Mouse (Mus musculus): ENCODE results near the gene Sh3gl2.

Sh3gl2 gene

DNA sequence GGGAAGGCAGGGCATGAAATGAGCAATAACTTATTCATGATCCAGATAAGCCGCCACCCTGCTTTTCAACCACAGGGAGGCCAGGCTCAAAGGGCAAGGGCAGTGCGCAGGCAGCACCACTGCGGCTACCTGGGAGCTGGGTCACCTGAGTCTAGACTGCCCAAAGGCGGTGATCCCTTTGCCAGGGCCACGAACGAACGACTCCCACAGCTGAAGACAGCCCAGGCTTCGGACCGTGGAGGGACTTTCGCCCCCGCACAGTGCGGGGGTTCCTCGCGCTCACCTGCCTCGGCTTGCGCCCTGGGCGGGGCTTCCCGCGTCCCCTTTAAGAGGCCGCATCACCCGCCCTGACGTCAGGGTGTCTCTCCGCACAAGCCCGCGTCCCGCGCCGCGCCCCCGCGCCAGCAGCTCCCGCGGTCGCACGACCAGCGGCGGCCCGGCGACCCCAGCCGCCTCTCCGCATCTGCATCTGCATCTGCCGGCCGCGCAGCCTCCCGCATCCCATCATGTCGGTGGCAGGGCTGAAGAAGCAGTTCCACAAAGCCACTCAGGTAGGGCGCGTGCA, at the start of gene Sh3gl2:
Gene Sh3gl2 (plus strand): TSS at position 56 of the 565 bp plus-strand sequence.
- in situ Hi-C loops (cut with MboI, MseI): no loop called here

- in situ Hi-C loops (cut with MboI, MseI): no loop called here
These were observed 43.8 kb upstream of the Sh3gl2 start for GRCm38 (mm10) chr4:85161156-85161555.

GRCm38 (mm10) chr4:85162468-85163312, 42.2 kb upstream of the Sh3gl2 start:
- in situ Hi-C loops (cut with MboI, MseI): no loop called here

DNA sequence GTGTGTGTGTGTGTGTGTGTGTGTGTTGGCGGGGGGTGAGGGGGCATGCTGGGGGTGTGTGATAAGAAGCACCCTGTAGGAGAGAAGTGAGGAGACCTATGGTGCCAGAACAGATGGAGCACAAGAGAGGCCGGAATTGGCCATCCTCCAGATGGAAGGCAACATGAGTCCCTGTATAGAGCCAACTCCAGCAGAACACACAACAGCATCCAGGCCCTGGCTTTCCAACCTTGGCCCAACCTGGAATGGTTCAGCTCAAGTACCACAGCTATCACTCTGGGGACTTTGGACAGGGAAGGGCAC, 41.7 kb upstream of the Sh3gl2 start:
- in situ Hi-C loops (cut with MboI, MseI): no loop called here

GRCm38 (mm10) chr4:85168001-85168400, 36.9 kb upstream of the Sh3gl2 start:
- in situ Hi-C loops (cut with MboI, MseI): no loop called here

DNA sequence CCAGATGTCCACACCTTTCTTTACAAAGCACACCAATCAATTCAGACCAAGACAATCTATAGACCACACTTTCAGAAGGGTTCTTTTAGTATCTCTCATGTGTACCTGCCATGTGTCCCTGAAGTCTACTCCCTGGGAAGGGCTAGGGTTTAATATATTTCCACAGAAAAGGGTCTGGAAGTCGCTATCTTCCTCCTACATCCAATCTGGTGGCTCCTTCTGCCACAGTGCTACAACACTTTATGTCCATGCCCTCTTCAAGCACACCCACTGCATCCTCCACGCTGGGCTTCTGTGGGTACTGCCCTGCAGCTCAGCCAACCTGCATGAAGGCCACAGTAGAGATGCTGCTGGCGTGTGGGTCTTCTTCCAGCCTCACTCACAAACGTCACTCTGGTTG, 29.5 kb upstream of the Sh3gl2 start:
- in situ Hi-C loops (cut with MboI, MseI): no loop called here

GRCm38 (mm10) chr4:85178394-85179051, 26.4 kb upstream of the Sh3gl2 start:
- in situ Hi-C loops (cut with MboI, MseI): no loop called here

- in situ Hi-C loops (cut with MboI, MseI): no loop called here
These were observed 18.9 kb upstream of the Sh3gl2 start for GRCm38 (mm10) chr4:85186011-85186410.

- in situ Hi-C loops (cut with MboI, MseI): no loop called here
These were observed 8.7 kb upstream of the Sh3gl2 start for GRCm38 (mm10) chr4:85196201-85196600.

DNA sequence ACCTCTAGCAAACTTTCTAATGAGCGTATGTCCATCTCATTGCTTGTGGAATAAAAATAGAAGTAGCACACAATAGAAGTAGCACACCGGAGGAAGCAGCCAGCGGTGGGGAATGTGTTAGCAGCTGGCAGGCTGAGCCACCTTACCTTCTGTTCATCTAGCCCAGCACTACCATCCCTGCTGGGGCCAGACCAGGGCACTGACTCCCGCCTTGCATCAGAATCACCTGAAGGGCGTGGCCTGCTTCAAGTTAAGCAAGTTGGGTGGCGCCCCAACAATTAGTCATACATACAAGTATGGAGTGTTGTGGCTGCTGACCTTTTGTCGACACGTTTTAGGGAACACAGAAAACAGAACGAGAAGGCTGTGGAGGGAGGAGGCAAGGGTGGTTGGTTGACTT, 6.5 kb upstream of the Sh3gl2 start:
- in situ Hi-C loops (cut with MboI, MseI): no loop called here

DNA sequence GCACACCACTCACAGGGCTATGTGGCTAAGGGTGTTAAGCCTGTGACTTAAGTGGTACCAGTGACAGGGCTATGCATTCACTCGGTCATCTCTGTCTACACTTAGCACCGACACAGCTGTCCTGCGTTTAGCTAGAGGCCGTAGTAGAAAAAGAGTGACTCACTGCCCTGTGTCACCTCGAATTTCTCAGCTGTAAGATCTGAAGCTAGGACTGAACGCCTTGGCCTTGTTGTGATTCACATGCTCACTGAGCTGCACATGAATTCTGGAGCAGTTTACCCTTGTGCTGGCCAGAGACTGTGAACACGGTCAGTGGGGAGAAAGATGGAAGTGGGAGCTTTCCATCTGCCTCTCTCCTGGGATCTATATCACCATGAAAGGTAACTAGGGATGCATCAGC, 2.3 kb upstream of the Sh3gl2 start:
- in situ Hi-C loops (cut with MboI, MseI): no loop called here

DNA sequence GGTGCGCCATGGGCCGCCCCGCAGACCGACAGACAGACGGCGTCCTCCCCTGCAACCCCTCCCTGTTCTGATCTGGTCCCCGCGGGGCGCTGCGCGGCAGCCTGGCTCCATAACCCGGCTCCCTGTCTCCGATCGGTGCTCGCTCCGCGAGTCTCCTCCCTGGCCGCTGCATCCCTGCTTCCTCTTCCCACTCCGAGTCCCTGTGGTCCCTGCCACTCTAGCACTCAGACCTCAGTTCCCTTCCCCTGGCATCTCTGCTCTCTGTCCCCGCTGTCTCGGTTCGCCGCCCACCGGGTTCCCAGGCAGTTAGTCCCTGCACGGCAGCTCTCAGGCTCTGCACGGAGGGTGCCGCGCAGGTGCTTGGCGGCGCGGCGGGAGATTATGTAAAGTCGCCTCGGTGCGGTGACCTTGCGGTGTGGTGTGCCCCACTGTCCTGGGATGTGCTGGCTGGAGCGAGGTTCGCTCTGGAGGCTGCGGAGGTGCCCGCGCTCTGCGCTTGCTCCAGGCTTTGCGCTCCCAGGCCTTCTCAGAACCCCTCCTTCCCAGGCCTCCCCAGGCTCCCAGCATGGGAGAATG, 798 bp downstream of the Sh3gl2 start:
- in situ Hi-C loops (cut with MboI, MseI): no loop called here

GRCm38 (mm10) chr4:85206675-85207400, 1.9 kb downstream of the Sh3gl2 start:
- in situ Hi-C loops (cut with MboI, MseI): no loop called here

DNA sequence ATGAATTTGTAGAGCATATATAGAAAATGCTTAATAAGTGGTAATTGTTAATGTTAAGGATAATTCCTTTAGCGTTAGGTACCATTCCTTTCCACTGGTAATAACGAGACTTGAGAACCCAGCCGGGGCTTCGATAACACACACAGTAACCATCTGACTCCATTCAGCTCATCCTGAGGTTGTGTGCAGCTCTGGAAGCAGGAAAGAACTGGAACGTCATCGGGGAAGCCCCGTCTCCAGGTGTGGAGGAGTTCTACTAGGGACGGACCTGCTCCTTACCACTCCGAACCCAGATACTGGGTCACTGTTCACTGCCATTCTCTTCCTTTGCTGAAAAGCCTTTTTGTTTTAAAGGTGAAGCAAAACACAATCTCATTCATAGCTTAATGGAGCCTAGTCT, 2.6 kb downstream of the Sh3gl2 start:
- in situ Hi-C loops (cut with MboI, MseI): no loop called here

DNA sequence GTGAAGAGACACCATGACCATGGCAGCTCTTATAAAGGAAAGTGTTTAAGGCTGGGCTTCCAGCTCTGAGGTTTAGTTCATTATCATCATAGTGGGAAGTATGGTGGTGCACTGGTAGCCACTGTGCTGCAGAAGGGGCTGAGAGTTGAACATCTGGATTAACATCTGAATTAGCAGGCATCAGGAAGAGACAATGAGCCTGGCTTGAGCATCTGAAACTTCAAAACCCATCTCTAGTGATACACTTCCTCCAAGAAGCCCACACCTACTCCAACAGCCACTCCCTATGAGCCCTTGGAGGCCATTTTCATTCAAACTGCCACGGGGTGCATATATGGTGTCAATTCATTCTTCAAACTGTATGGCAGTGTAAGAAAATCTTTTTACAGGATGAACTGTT, 3.6 kb downstream of the Sh3gl2 start:
- in situ Hi-C loops (cut with MboI, MseI): no loop called here

GRCm38 (mm10) chr4:85210953-85211352, 6.0 kb downstream of the Sh3gl2 start:
- in situ Hi-C loops (cut with MboI, MseI): no loop called here

- in situ Hi-C loops (cut with MboI, MseI): no loop called here
These were observed 12.1 kb downstream of the Sh3gl2 start for GRCm38 (mm10) chr4:85217003-85217402.

- in situ Hi-C loops (cut with MboI, MseI): no loop called here
These were observed 17.8 kb downstream of the Sh3gl2 start for GRCm38 (mm10) chr4:85222716-85223115.

DNA sequence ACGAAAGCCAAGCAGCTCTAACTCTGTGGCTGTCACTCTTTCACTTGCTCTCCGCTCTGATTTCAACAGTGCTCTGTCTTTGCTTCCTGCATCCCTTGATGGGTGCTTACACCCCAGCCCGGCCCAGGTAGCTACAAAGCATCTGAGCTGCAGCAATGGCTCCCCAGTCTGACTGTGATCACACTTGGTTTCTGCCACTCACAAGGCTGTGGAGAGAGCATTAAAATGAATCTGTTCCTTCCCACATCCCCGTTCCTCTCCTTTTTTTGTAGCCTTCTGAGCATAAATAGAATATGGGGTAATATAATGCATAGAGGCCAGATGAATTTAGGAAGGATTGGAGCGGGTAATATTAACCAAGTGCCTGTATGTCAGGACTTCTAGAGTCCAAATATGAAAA, 21.8 kb downstream of the Sh3gl2 start:
- in situ Hi-C loops (cut with MboI, MseI): no loop called here

- in situ Hi-C loops (cut with MboI, MseI): no loop called here
These were observed 23.0 kb downstream of the Sh3gl2 start for GRCm38 (mm10) chr4:85227664-85228588.

GRCm38 (mm10) chr4:85228589-85228948, 23.6 kb downstream of the Sh3gl2 start:
- in situ Hi-C loops (cut with MboI, MseI): no loop called here

All from T-helper 17 cell (primary cell).